Mouse (Mus musculus): ENCODE results near the gene Dpp6.

The Dpp6 gene

DNA sequence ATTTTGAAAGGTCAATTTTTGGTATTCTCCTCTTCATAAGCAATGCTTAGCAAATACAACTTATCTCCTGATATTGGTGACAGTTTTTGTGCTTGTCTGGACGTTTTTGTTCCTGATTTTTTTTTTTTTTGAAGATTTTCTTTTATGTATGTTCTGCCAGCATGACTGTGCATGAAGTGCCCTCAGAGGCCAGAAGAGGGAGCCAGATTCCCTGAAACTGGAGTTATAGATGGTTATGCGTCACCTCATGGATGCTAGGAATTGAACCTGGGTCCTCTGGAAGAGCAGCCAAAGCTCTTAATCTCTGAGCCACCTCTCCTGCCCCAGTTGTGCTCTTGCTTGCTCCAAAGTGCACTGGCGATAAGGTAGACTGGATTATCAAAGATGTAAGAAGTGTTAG lies 868.9 kb downstream of the Dpp6 start:
- no peak for DNase-seq

DNA sequence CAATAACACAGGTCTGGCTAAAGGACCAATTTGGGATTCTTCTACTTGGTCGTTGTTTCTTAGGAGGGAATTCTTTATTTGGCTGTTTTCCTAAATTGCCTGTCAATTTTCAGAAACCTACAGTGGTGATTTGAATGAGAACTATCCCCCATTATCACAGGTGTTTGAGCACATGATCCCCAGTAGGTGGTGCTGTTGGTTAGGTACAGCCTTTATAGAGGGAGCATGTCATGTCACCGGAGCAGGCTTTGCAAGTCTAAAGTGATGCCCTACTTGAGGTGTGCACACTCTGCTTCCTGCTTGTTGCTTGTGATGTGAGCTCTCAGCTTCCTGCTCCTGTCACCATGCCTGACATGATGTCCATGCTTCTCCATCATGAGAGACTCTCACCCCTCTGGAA lies 870.3 kb downstream of the Dpp6 start:
- no peak for DNase-seq

DNA sequence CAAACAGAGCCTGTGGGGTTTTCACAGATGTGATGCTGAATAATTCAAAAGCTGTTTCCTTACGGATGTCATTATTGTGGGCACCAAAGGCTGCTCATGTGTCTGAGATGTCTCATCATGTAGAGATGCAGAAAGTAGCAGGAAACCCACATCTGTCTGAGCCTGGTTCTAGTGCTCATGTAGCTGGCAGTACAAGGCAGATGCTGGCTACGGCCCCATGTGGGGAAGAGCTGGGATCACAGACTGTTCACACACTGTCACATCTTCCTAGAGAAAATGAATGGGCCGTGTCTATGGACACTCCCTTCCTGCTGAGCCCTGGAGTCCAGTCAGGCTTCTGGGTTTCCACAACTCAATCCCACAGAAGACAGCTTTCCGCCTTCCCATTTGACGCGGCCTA lies 885.5 kb downstream of the Dpp6 start:
- no peak for DNase-seq

DNA sequence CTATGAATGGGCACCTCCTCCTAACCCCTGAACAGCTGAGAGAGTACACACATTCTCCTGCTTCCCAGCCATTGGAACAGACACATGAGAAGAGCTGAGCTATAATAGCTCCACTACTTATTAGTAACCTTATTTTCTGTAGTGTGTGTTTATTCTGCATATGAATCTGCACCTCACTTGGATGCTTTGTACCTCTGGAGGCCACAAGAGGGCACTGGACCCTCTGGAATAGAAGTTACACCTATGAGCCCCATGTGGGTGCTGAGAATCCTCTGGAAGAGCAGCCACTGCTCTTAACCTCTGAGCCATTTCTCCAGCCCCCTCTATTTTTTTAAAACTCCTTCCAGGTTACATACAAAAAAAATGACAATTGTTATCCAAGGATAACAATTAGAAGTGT lies 888.0 kb downstream of the Dpp6 start:
- DNase-seq, result no peak

DNA sequence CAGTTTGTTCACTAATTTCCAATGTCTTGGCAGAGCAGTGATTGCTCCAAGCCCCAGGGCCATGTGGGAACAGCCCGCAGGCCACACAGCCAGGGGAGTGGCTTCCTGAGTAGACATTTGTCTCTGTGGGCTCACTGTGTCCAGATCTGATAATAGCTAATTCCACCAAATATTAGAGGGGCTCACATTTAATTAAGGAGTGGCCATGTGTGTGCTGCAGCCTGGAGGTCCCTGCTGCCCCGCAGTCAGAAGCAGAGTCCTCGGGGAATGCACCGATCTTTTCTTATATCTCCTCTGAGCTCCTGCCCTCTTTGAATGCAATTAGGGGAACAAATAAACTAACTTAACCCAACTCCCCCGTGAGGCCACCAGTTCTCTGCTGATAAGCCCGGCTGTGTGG lies 889.5 kb downstream of the Dpp6 start:
- DNase-seq, result no peak

DNA sequence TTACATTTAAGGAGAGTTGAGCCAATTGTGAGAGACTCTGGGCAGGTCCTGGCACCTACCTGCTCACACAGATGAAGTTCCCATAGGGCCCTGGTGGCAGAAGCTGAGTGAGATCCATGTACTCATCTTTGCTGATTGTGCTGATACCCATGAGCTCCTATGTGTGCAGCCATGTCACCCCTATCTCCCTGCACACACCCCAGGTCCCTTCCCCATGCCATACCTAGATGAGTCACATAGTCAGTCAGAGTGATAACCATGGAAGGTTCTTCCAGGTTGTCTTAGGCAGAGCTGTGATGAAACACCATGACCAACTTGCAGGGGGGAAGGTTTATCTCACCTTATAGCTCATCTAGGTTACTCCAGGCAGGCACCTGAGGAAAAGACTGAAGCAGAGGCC lies 890.3 kb downstream of the Dpp6 start:
- no peak for DNase-seq

DNA sequence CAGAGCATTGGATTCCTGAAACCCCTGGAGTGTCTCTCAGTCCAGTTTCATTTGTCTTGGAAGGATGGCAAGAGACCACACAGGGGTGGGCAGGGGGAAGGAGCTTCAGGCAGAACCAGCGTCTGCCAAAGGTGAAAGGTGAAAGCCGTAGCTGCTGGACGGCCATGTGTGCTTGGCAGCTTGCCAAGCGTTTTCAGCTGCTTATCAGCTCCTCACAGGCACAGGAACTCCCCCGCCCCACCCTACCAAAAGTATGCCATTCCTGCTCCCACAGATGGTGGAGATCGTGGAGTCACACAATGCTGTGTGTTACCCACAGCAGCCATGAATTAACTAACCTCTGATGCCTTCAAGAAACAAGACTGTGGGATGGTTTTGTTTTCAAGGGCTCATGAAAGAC lies 891.2 kb downstream of the Dpp6 start:
- no peak for DNase-seq

DNA sequence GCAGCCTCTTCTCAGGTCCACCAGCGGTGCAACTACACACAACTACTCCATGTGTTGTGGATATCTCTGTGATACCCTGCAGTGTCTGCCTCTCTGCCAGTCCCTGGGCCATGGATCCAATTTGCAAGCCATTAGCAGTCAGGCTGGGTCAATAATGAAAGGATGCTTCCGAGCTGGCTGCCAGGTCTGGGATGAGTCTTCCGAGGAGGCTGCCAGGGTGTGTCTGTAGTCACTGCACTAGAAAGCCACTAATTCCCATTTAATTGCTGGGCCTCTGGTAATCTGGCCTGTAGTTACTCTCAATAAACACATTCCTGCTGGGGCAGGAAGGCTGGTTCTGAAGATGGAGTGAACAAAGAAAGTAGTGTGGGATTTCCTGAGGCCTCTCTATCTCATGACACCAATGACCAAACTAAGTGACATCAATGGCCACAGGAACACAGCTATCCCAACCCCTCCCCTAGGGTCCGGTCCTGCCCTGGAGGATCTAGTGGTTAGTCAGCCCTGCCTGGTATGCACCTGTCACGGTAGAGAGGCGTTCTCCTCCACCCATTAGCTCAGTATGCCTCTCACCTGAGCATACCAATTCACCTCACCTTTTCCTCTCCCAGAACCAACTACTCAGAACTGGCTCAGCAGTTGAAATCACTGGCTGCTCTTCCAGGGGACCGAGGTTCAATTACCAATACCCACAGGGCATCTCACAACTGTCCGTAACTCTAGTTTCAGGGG lies 894.6 kb downstream of the Dpp6 start:
- DNase-seq, result no peak

DNA sequence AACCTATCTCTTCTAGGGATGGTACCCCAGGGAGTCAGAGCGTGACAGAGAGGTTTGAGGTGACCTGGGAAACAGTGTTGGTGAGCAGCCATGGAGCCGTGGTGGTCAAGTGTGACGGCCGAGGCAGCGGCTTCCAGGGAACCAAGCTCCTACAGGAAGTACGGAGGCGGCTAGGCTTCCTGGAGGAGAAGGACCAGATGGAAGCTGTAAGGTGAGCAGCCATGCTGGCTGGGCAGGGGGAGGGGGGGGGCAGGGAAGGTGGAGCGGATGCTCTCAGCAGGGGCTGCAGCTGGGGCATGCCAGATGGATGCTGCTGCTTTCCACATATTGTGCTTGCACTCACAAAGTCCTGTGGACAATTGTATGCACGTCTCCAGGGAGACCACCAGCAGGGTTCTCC lies 897.4 kb downstream of the Dpp6 start:
- no peak for DNase-seq

DNA sequence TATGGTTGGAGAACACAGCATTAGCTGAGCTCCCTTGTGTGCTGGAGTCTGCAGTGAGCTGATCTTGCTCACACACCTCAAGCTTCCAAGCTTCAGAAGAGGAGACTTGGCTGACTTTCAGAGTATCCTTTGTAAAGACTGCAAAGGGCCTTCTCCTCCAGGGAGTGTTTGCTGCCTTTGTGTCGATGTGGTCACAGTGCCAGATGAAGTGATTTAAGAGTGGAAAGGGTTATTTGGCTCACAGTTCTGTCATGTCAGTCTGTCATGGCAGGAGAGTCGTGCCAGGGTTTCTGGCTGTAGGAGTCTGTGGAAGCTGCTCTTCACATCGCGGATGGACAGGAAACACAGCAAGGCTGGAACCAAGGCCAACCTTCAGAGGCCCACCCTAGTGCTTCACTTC lies 899.0 kb downstream of the Dpp6 start:
- DNase-seq, result no peak

DNA sequence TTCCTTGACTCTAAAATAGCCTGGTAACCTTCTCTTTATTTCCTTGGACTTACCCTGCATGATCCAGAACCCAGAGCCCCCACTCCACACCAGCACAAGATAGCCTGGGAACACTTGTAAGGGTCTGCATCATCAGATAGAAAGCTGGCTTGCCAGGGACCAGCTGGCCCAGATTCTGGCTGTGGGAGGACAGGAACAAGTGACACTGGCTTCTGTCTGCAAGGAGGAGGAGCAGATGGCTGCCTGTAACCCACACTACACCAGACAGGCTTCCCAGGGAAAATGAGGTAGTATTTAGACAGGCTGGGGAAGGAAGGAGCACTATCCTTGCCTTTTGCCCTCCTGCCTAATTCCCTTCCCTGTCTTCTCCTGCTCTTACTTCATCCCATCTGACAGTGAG lies 900.3 kb downstream of the Dpp6 start:
- DNase-seq, result no peak

DNA sequence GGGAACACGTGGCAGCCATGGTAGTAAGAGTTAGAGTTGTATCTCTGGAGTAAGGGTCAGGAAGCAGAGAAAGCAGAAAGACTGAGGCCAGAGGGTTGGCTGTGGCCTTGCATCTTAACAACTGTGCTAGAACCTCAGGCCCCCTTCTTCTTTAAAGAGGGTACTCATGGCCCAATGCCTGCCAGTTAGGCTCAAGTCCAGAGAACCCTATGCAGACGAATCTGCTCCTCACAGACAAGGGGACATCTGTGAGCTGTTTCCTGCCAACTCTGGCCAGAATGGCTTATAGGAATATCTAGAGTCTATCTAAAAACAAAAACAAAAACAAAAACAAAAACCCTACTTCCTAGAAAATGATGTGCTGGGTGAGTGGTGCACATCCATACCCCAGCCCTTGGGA lies 902.3 kb downstream of the Dpp6 start:
- DNase-seq, result no peak

DNA sequence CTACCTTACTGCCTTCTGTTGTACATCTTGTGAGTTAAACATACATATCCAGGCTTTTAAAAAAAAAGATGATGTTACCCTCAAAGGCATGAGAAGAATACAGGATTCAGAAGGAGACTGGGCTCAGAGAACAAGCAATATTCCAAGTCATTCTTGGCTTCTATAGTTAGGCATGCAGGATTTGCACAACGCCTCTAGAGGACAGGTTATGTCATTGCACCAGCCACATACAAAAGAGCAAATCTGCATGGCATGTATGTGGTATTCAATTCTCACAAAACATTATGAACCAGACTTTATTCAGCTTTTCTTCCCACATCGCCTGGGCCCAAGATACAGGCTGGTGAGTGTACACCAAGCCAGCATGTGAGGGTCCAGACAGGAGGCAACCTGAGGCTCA lies 907.5 kb downstream of the Dpp6 start:
- DNase-seq, result no peak

DNA sequence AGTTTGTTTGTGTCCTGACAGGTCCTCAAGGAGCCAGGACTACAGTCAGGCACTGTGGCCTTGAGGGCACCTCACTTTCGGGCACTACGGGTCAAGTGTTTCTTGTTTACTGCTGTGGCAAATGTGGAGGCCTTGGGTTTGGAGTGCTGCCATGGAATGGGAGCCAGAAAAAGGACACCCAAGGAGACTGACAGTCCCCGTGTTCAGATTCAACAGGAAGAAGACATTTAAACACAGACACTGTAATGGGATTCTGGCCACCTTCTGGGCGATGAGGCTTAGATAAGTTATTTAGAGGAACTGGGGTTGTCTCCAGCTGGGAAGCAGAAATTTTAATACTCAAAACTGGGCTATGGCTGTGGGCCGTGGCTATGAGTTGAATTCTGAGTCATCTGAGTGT lies 913.7 kb downstream of the Dpp6 start:
- no peak for DNase-seq

DNA sequence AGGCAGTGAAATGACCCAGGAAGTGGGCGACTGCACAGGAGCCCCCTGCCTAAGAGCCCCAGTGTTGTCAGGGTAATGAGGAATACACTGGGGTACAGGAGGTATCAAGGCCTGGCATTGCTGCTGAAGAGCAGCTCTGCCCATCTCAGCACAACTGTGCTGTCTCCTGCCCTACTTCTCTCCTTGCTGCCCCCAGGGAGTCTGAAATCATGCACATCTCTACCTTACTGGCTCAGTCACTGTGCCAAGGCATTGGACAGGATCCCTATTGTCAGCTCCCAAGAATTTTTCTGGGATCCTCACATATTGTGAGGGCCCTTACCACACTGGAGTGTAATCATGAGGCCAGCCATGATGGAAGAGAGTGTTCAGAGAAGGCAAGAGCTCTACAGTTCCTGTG lies 914.4 kb downstream of the Dpp6 start:
- DNase-seq, result no peak

DNA sequence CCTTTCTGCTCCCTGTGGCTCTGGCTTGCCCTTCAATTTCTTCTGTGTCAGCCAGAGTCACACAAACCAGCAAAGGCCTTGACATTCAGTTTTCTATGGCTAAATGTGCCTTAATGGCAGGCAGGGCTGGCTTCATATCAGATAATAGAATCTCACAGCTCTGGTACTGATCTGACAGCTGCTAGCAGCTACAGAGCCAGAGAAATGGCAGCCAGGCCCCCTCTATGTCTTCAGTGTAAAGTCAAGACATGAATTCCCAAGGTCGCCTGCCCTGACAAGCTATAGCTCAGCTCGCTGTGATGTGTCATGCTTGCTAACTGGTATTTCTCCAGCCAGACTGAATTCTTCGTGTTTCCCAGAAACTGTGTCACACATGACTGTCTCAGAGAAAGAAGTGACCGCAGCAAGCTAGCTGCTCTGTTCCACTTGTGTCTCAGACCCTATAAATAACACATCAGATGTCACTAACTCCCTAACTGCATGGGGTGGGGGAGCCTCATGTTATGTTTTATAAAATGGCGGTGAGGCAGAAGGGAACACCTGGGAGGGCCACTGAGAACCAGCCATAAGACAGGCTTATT lies 915.4 kb downstream of the Dpp6 start:
- DNase-seq, result no peak

DNA sequence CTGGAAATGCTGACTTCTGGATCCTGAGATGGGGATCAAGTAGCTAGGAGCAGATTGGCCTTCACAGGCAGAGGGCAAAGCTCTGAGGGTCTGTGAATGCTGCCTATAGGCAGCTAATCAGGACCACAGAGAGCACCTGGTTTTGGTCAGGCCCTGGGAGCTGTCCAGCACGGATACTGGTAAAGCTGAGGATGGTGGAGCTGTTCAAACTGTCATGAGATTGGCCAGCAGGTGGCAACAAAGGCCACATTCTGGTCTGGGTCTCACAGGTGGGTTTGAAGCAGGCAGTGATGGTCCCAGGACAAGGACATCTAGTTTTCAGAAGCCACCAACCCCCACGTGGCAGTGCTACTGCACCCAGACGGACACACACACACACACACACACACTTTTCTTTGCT lies 920.2 kb downstream of the Dpp6 start:
- DNase-seq, result no peak

DNA sequence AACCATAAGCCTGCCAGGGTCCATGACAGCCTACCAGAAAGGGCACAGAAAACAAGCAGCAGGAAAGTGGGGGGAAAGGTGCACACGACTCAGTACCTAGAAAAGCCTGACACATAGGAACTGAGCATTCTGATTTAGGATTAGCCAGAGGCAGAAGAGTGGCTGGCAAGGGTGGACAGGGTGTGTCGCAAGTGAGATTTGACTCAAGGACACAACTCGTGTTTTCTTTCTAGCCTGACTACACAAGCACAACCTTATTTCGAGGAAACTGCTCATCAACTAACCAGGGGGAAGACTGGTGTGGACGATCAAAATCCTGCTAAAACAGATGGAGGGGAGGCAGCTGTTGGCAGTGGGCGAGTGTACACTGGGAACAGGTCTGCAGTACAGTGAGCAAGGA lies 922.2 kb downstream of the Dpp6 start:
- DNase-seq, result no peak

DNA sequence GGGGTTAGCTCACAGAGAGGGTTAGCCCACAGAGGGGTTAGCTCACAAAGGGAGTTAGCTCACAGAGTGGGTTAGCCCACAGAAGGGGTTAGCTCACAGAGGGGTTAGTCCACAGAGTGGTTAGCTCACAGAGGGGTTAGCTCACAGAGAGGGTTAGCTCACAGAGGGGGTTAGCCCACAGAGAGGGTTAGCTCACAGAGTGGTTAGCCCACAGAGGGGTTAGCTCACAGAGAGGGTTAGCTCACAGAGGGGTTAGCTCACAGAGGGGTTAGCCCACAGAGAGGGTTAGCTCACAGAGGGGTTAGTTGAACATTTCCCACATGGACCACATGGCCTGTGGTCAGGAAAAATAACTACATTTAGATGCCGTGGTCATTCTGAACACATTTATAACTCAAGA lies 927.9 kb downstream of the Dpp6 start:
- DNase-seq, result no peak

DNA sequence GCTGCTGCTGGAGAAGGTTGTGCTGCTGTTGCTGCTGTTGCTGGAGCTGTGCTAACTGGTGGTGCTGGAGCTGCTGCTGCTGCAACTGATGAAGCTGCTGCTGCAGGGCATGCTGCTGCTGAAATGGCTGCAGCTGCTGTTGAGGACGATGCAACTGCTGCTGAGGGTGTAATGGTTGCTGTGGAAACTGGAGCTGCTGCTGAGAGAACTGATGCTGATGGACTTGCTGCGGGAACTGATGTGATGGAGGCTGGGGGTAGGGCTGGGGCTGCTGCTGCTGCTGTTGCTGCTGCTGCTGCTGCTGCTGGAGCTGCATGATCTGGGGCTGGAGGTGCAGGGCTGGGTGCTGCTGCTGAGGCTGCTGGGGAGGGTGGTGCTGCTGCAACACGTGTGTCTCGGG lies 948.8 kb downstream of the Dpp6 start:
- DNase-seq, result no peak

DNA sequence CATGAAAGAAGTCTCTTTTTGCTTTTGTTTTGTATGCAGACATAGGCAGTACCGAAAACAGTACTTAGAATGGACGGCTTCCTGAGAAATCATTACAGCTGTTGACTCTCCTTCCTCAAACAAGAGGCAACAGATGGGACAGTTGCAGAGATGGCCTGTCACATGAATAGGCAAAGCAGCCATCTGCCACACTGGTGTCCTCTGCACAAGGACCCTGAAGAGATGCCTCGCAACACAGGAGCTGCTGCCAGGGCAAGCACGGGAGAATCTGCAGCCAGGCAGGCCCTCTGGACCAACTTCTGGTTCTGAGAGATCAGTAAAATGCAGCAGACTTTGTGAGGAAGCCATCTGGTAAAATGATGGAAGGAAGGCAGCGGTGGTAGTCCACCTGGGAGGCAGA lies 950.9 kb downstream of the Dpp6 start:
- no peak for DNase-seq

All from kidney, adult 11 months (tissue).